Comparison of ENCODE assay signal across 26 mouse cellular contexts in genomic region chr5:145042690-145043089, GRCm38 (mm10). TPM values are rescaled to one million over a fixed set of nuclear protein-coding genes. Genes with fewer than 3 reads are reported as not detected.
"Had no signal": no experiment of that assay in that cellular context is flagged by ENCODE, and none has a peak within 500 bp of the region (broad histone marks: within the 10 kb centered on the region; RNA-seq: fewer than 3 reads in every experiment).

1700018F24Rik (plus strand) TSS chr5:145042990.

RNA-seq across cellular contexts. Expression of gene 1700018F24Rik, which starts in this region (rescaled TPM):
- polyA plus RNA-seq: heart, embryonic 10.5 days; heart, embryonic 11.5 days; heart, embryonic 13.5 days; heart, embryonic 14.5 days; heart, embryonic 15.5 days; heart, embryonic 16.5 days; heart, postnatal 0 days; hindbrain, embryonic 10.5 days; hindbrain, embryonic 11.5 days; hindbrain, embryonic 12.5 days; hindbrain, embryonic 13.5 days; hindbrain, embryonic 14.5 days; hindbrain, embryonic 15.5 days; hindbrain, embryonic 16.5 days; hindbrain, postnatal 0 days; inflammation-experienced regulatory T-cells, adult 6 months; intestine, embryonic 14.5 days; intestine, embryonic 15.5 days; intestine, embryonic 16.5 days; intestine, postnatal 0 days; kidney, adult 2 months; kidney, embryonic 14.5 days; kidney, embryonic 15.5 days; kidney, embryonic 16.5 days; kidney, postnatal 0 days; large intestine, adult 2 months had no signal
